Mouse (Mus musculus): ENCODE measurements around the gene Epc2. TPM values are rescaled to one million over a fixed set of nuclear protein-coding genes. Genes with fewer than 3 reads are reported as not detected.

The Epc2 gene
- polyA plus RNA-seq, 1 experiment from 2014 or later, result 8.2 TPM

- WGBS, result 61% methylated on average over 16 of the region's 16 CpGs
- DNase-seq, result no peak
- H3K27ac ChIP-seq (ENCODE audit: low read depth), result no peak overlapping the region
- H3K4me2 ChIP-seq, result no peak overlapping the region
- H3K4me1 ChIP-seq (ENCODE audit: insufficient read depth), result no peaks in the 10 kb centered on the region
- no peaks in the 10 kb centered on the region for H3K36me3 ChIP-seq (ENCODE audit: insufficient read depth)
- no peak overlapping the region for H3K9ac ChIP-seq
- no peaks in the 10 kb centered on the region for H3K9me3 ChIP-seq (ENCODE audit: low read depth, low read length)
- no peak for TF ChIP-seq CTCF (IDR thresholded peaks at IDR 0.05; ENCODE audit: low read depth)
- H3K4me3 ChIP-seq (ENCODE audit: low read depth, low read length), result no peak overlapping the region
- peak; percentile 33; the same call in 1 of the 2 replicates for ATAC-seq (ENCODE audit: insufficient read depth)
- H3K27me3 ChIP-seq (ENCODE audit: insufficient read depth, low read length), result no peaks in the 10 kb centered on the region
Observed at GRCm38 (mm10) chr2:49569862-49570777, 118.8 kb downstream of the Epc2 start.

GRCm38 (mm10) chr2:49570778-49571101 lies 119.5 kb downstream of the Epc2 start:
- TF ChIP-seq CTCF (IDR thresholded peaks at IDR 0.05; ENCODE audit: low read depth), result no peak
- Histone ChIP-seq H3K4me3 (ENCODE audit: low read depth, low read length) (no peak overlapping the region), H3K9ac (no peak overlapping the region), H3K36me3 (ENCODE audit: insufficient read depth) (no peaks in the 10 kb centered on the region), H3K9me3 (ENCODE audit: low read depth, low read length) (no peaks in the 10 kb centered on the region), H3K4me2 (no peak overlapping the region), H3K4me1 (ENCODE audit: insufficient read depth) (no peaks in the 10 kb centered on the region), H3K27me3 (ENCODE audit: insufficient read depth, low read length) (no peaks in the 10 kb centered on the region), H3K27ac (ENCODE audit: low read depth) (no peak overlapping the region)
- ATAC-seq (ENCODE audit: insufficient read depth) (peak; percentile 25; the same call in 1 of the 2 replicates), DNase-seq (no peak)
- WGBS, result 53% methylated on average over 6 of the region's 6 CpGs

- 72% methylated on average over 11 of the region's 11 CpGs for WGBS
- H3K9me3 ChIP-seq (ENCODE audit: low read depth, low read length), result no peaks in the 10 kb centered on the region
- ATAC-seq (ENCODE audit: insufficient read depth) (peak; percentile 33), DNase-seq (no peak)
- H3K27me3 ChIP-seq (ENCODE audit: insufficient read depth, low read length), result no peaks in the 10 kb centered on the region
- no peak overlapping the region for H3K4me2 ChIP-seq
- no peaks in the 10 kb centered on the region for H3K4me1 ChIP-seq (ENCODE audit: insufficient read depth)
- no peak for TF ChIP-seq CTCF (IDR thresholded peaks at IDR 0.05; ENCODE audit: low read depth)
- H3K27ac ChIP-seq (ENCODE audit: low read depth), result no peak overlapping the region
- H3K36me3 ChIP-seq (ENCODE audit: insufficient read depth), result no peaks in the 10 kb centered on the region
- H3K9ac ChIP-seq, result no peak overlapping the region
- H3K4me3 ChIP-seq (ENCODE audit: low read depth, low read length), result no peak overlapping the region
Observed at GRCm38 (mm10) chr2:49571159-49571920, 120.1 kb downstream of the Epc2 start.

GRCm38 (mm10) chr2:49572111-49572642 lies 120.9 kb downstream of the Epc2 start:
- Histone ChIP-seq H3K27me3 (ENCODE audit: insufficient read depth, low read length) (no peaks in the 10 kb centered on the region), H3K9me3 (ENCODE audit: low read depth, low read length) (no peaks in the 10 kb centered on the region), H3K36me3 (ENCODE audit: insufficient read depth) (no peaks in the 10 kb centered on the region), H3K9ac (no peak overlapping the region), H3K4me1 (ENCODE audit: insufficient read depth) (no peaks in the 10 kb centered on the region), H3K4me3 (ENCODE audit: low read depth, low read length) (no peak overlapping the region), H3K4me2 (no peak overlapping the region), H3K27ac (ENCODE audit: low read depth) (no peak overlapping the region)
- no peak for TF ChIP-seq CTCF (IDR thresholded peaks at IDR 0.05; ENCODE audit: low read depth)
- 60% methylated on average over 12 of the region's 12 CpGs for WGBS
- DNase-seq (no peak), ATAC-seq (ENCODE audit: insufficient read depth) (no peak)

GRCm38 (mm10) chr2:49572684-49573083 lies 121.4 kb downstream of the Epc2 start:
- WGBS, result 76% methylated on average over 9 of the region's 9 CpGs
- Histone ChIP-seq H3K9me3 (ENCODE audit: low read depth, low read length) (no peaks in the 10 kb centered on the region), H3K36me3 (ENCODE audit: insufficient read depth) (no peaks in the 10 kb centered on the region), H3K4me1 (ENCODE audit: insufficient read depth) (no peaks in the 10 kb centered on the region), H3K9ac (no peak overlapping the region), H3K27ac (ENCODE audit: low read depth) (no peak overlapping the region), H3K27me3 (ENCODE audit: insufficient read depth, low read length) (no peaks in the 10 kb centered on the region), H3K4me2 (no peak overlapping the region), H3K4me3 (ENCODE audit: low read depth, low read length) (no peak overlapping the region)
- no peak for TF ChIP-seq CTCF (IDR thresholded peaks at IDR 0.05; ENCODE audit: low read depth)
- ATAC-seq (ENCODE audit: insufficient read depth) (no peak), DNase-seq (no peak)

- ATAC-seq (ENCODE audit: insufficient read depth), result no peak
Observed at GRCm38 (mm10) chr2:49573282-49573681, 122.0 kb downstream of the Epc2 start.

GRCm38 (mm10) chr2:49580585-49580984 lies 129.3 kb downstream of the Epc2 start:
- Histone ChIP-seq H3K4me1 (ENCODE audit: insufficient read depth) (no peaks in the 10 kb centered on the region), H3K4me2 (no peak overlapping the region), H3K9me3 (ENCODE audit: low read depth, low read length) (no peaks in the 10 kb centered on the region), H3K27ac (ENCODE audit: low read depth) (no peak overlapping the region), H3K9ac (no peak overlapping the region), H3K4me3 (ENCODE audit: low read depth, low read length) (no peak overlapping the region), H3K27me3 (ENCODE audit: insufficient read depth, low read length) (no peaks in the 10 kb centered on the region), H3K36me3 (ENCODE audit: insufficient read depth) (no peaks in the 10 kb centered on the region)
- TF ChIP-seq CTCF (IDR thresholded peaks at IDR 0.05; ENCODE audit: low read depth), result no peak
- DNase-seq, result no peak
- no peak for ATAC-seq (ENCODE audit: insufficient read depth)
- 81% methylated on average over 3 of the region's 3 CpGs for WGBS

More at GRCm38 (mm10) chr2:49573282-49573681, 122.0 kb downstream of the Epc2 start:
- no peak for DNase-seq
- H3K4me2 ChIP-seq, result no peak overlapping the region
- 85% methylated on average over 3 of the region's 3 CpGs for WGBS
- no peak overlapping the region for H3K27ac ChIP-seq (ENCODE audit: low read depth)
- H3K36me3 ChIP-seq (ENCODE audit: insufficient read depth), result no peaks in the 10 kb centered on the region
- H3K9ac ChIP-seq, result no peak overlapping the region
- no peaks in the 10 kb centered on the region for H3K27me3 ChIP-seq (ENCODE audit: insufficient read depth, low read length)
- H3K9me3 ChIP-seq (ENCODE audit: low read depth, low read length), result no peaks in the 10 kb centered on the region
- no peaks in the 10 kb centered on the region for H3K4me1 ChIP-seq (ENCODE audit: insufficient read depth)
- no peak for TF ChIP-seq CTCF (IDR thresholded peaks at IDR 0.05; ENCODE audit: low read depth)
- no peak overlapping the region for H3K4me3 ChIP-seq (ENCODE audit: low read depth, low read length)
